Mouse (Mus musculus) NIH3T3 (cell line): Measurements from ENCODE around the gene Ube2t.
A peak's percentile ranks its signal among the peaks of the same experiment; 100 is the strongest.

Source experiments
- DNase-seq: peaks from one replicate; pipeline ENCODE4 v3.0.0-alpha.2; 2012; ENCODE audit warnings: low read depth

Gene Ube2t

DNA sequence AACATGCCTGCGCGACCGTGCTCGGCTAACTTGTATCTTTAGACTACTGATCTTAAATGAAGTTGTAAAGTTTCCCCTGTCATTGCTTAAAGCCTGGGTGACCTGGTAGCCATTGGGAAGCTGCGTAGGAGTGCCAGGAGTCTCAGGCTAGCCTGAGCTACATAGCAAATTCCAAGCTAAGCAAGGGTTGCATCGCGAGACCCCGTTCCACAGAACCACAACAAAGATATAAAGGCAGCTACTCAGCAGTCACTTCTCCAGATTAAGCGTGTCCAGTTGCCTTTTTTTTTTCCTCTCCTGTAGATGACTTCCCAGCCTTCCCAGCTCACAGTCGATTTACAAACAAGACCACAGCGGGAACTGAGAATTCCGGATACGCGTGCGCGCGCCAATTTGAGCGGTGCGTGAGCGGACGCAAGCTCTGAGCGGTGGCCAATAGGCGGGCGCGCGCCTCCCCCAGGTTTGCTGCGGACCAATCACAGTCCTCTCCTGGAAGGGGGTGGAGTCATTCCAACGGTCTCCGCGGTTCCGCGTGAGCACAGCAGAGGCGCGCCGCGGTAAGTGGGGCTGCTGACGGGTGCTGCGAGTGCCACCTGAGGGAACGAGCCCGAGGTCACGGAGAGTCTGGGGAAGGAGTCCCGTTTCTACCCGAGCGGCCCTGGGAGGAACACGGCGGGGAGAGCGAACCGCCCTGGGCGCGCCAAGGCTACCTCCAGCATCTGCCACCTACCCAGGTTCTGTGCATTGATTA lies at the start of gene Ube2t:
Gene Ube2t (plus strand): TSS at position 513 of the 751 bp plus-strand sequence.
- peak; percentile 97 for DNase-seq

DNA sequence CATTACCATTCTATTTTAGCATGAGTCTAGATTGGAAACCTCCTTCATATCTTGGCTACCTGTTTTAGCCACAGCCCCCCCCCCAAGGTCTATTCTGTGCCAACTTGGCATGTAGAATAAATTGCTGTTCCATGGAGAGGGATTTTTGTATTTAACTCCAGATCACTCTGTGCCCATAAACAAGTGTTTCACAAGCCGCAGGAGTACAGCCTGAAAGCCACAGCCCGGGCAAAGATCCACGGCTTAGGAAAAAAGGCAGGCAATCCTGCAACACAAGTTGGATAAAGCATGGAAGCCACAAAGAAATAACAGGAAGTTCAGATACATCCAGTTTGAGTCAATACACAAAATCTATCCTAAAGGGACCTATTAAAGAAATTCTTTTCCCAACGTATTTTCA lies 48.8 kb upstream of the Ube2t start:
- DNase-seq: peak; percentile 61

DNA sequence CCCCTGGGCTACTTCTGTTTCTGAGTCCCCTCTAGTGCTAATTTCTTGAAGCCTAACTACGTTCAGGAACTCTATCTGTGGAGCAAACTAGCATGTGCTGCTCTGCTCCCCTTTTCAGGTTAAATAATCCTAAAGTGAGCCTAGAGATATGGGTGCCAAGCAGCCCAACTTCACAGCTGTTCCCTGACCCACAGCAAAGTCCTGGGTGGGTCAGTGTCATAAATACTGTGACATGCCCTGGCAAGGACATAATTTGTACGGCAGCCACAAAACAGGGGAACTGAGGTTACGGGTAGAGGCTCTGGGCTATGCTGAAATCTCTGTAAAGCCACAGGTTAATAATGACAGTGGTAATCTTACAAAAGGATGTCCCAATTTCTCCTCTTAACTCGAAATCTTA lies 46.9 kb upstream of the Ube2t start:
- no peak for DNase-seq

DNA sequence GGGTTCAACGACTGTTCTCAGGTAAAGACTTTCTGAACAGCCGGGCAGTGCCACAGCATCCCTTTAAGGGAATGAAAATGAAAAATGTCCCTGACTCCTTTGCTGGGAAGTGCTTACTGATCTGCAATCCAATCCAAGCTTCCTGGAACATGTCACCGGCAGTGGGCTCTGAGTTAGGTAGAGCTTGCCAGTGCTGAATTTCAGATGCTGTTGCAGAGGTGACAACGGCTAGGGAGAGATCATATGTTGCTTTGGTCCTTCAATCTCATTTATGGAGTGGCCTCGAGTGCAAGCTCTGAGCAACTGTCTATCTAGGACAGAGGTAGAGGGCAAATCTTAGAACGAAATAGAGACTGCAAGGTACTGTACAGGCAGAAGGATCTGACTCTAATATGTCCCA lies 43.4 kb upstream of the Ube2t start:
- no peak for DNase-seq

DNA sequence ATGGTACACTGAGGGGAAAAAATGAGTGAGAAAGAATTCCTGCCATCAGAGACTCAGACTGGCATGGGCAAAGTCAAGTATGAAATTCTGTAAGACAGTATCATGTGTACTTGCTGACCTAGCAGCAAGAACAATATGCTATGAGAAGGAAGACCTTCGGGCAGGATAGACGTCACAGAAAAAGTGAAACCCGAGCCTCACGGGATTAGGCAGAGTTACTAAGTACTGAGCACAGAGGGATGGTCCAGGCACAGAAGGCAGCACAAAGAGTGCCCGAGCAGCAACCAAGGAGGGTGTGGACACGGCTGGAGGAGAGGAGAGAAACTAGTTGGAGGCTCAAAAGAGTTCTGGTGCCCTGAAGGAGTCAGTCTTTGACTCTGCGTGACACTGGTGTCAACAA lies 29.9 kb upstream of the Ube2t start:
- no peak for DNase-seq

DNA sequence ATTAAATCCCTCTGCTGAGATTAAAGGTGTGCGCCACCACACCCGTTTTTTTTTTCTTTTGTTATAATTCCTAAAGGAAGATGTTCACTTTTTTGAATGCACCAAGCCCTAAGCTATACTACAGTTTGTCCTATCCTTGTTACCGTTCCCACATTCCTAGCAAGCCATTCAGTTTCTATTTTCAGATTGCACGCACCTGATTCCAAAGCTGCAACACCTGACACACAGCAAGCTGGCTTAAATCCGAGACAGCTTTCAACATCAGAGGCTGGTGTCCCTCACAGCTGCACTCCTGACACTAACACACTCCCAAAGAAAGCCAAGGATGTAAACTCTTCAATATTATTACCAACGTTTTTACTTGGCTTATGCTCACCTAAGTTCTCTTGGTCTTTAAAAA lies 26.0 kb upstream of the Ube2t start:
- DNase-seq: no peak

DNA sequence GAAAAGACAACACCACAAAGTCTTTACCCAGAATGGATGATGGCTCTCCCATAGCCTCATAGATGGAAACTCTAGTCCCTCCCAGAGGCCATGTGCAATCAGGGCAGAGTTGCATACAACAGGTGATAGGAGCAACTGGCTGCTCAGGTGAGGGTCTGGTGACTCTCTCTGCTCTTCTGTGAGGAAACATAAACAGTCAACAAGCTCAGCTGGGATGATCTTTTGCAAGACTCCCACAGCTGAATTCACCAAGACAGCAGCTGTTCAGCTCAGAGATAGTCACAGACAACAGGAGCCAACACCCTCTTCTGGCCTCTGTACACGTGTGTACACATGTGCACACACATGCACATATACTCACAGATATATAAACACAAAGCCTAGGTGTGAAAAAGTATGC lies 24.1 kb upstream of the Ube2t start:
- no peak for DNase-seq

DNA sequence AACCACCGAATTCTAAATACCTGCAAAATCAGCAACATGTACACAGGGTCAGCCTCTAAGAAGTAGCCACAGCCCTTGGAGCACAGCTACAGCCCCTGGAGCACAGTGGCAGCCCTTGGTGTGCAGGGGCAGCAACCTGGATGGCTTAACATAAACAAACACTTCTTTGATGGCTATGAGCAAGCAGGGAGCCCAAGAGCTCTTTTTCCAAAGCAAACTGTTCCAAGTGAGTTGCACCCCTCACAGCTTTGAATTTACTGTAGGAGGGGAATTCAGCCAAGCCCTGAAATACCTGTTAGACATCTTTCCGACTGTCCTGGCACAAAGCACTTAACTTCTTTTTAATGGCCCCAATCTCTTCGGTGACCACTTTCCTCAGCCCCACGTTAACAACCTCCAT lies 21.5 kb upstream of the Ube2t start:
- no peak for DNase-seq

DNA sequence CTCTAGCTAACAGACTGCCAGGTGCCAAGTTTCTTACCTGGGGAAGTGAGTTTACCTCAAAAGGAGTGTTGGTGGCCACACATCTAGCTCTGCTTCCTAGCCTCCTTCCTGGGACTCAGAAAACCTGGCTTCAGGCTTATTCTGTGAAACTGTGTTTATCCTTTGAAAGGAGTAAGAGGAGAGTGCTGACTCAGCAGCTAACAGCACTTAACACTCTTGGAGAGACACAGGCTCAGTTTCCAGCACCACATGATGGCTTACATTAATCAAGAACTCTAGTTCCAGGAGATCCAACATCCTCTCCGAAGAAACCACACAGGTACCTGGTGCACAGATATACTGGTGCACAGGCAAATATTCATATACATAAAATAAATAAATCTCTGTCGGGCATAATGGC lies 19.5 kb upstream of the Ube2t start:
- DNase-seq: no peak

DNA sequence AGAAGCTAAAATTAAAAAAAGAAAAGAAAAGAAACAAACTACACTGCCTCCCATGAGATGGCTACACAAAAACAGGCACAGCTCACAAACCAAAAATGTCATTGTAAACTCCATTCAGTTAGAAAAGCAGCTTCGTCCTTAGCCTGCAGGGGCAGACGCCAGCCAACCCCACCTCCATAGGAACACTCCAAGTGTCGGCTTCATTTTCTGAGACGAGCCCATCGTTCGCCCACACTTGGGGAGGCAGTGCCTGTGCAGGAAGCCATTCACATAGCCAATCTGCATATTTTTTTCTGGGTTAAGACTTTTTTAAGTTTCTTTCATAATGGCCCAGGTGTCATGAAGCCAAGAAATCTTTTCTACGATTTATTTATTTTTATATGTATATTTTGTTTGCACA lies 14.8 kb upstream of the Ube2t start:
- no peak for DNase-seq

DNA sequence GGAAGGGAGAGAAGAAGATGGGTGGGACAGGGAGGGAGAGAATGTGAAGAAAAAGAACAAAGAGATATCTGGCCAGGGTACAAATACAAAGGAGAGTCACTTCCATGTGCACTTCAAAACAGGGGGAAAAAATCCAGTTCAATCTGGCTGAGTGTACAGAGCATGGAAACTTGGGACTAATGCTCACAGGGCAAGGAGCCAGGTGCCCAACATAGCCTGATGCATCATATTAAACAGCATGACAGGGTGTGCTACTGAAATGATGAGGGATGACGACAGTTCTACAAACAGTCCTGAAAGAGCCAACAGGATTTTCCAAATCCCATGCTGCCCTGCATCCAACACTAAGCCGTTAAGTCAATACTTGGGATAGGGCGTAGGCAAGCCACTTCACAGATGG lies 12.4 kb upstream of the Ube2t start:
- DNase-seq: peak; percentile 59

DNA sequence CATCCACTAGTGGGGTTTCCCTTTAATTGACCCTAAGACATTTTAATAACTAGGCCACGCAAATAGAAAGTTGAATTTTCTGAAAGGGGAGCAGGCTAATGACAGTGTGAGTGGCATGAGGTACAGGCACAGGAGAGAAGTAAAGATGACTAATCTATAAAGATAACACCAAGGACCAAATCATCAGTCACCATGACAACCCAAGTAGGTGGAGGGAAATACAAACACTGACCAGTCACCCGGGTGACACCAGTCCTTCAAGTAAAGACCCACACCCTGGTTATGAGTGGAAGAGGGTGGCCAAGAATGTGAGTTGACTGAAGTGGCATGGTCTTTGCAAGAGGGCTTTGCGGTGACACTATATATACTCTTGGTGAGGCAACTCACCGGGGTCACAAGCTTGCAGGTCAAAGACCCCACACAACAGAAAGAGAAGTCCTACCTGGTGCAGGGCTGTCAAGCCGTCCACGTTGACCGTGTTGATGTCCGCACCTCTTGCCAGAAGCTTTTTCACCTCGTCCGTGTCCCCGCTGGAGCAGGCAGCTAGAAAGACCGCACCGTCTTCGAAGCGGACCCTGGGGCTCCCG lies 7.2 kb upstream of the Ube2t start:
- peak; percentile 25 for DNase-seq

DNA sequence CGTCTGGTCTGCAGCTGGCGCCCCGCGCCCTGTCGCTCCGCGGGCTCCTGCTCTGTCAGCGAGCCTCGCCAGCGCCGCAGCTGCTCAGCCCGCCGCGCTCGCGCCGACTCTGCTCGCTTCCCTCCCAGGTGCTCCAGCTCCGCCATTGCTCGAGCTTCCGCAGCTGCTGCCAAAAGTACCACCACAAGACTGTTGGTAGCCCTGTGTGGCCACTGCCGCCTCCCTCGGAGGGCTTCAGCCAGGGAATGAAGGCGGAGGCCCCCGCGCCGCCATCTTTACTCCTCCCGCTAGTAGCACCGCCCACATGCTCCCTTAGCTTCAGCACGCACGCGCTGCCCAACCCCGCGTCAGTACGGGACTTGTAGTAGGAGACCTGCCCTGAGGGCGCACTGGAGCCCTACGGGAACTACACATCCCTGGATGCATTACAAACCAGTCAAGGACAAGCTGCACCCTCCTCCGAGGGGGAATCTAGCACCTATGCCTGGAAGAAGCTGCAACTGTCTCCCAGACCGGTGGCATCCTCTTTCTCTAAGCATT lies 6.7 kb upstream of the Ube2t start, which contains the start of gene Ppp1r12b:
Gene Ppp1r12b (minus strand): TSS at position 306 of the 540 bp plus-strand sequence.
- peak; percentile 99 for DNase-seq

DNA sequence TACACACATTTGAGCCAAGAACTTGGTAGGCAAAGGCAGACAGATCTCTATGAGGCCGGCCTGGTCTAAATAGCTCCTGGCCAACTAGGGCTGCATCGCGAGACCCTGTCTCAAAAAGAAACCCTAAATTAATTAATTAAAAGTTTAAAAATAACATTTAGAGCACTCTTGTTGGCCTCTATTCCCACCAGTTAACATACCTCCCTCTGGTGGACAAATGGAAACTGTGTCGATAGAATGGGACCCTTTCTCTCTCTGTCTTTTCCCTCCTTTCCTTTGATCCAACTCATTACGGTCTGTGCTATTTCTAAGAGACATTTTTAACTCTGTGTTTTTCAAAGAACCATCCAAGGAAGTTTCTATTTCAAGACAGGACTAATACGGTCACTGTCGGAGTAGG lies 1.7 kb upstream of the Ube2t start:
- DNase-seq: peak; percentile 59

DNA sequence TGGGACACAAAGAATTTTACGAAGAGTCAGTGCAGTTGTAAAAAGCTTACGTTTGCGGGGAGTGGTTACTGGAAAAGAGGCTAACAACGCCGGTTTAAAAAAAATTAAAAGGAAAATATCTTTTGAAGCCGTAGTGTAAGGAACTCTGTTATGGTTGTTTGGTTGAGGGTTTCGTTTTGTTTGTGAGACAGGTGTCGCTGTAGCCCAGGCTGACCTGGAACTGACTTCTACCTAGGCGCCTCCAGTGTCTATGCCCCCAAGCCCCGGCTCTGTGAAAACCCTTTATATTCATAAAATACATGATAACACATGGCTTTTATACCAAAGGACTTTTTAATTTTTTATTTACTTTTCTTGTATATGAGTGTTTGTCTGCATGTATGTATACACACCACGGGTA lies 456 bp downstream of the Ube2t start:
- peak; percentile 32 for DNase-seq

DNA sequence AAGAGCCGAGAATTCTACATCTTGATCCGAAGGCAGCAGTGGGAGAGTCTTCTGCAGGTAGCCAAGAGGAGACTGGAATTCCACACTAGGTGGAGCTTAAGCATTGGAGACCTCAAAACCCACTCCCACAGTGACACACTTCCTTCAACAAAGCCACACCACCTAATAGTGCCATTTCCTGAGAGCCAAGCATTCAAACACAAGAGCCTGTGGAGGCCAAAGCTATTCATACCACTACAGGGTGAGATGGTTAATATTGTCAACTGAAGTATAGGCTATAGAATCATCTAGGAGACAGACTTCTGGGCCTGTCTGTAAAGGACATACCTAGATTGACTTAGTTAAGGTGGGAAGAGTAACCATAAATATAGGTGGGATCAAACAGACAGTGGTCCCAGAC lies 3.1 kb downstream of the Ube2t start:
- no peak for DNase-seq

DNA sequence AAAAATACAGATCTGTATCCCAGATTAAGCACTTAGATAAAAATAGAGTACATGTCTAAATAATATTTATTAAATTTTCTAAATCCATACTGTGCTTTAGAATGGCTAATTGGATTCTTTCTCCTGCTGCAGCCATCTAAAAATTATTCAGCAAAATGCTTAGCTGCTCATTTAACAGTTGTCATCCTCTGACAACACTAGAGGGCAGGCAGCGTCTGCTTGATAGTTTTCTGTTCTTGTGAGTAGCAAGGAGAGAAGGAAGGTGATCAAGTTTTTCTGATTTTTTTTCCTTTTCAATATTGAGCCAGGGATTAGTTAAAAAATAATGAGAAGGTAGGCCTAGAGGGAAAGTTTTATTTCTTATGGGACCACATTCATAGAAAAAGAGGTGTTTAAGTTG lies 10.6 kb downstream of the Ube2t start:
- DNase-seq: peak; percentile 63

DNA sequence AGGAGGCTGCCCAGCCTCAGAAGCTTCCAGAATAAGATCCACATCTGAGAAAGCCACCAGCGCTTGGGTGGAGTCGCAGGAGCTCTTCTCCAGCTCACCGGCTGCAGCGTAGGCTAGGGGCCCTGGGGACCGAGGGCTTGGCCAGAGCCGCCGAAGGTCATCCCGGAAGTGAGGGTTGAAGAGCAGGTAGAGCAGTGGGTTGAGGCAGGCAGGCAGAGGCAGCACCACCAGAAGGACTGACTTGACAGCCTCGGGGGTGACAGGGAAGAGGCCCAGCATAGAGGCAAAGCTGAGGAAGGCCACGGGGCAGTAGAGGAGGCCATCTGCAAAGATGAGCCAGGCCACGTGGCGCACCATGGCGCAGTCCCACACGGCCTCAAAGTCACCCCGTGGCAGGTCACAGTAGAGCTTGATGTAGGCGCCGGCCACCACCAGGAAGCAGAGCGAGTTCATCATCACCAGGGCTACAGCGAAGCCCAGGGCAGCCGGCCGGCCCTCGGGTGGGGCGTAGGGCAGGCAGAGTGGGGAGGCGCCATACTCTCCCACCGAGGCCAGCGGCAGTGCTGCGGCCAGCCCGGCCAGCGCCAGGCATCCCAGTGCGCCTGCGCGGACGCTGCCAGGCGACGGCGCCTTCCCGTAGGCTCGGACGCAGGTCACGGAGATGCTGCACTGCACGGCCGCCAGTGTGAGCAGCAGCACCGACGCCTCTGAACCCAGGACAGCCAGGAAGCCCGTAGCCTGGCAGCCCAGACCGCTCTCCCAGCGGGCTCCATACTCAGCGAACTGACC lies 25.0 kb downstream of the Ube2t start:
- DNase-seq: no peak

DNA sequence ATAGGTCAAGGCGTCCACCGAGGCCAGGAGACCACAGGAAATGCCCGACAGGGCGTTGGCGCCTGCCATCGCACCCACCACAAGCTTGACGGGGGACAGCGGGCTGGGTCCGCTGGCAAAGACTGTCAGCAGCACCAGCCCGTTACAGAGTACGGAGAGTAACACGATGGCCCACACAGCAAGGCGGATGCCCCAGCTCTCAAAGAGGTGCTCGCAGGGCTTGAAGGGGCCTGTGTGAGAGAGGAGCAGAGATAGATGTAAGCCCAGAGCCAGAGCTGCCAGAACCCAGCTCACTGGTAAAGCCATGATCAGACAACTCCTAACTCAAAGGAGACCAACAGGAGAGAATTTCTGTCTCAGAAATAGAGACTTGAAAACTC lies 25.6 kb downstream of the Ube2t start:
- DNase-seq: no peak

DNA sequence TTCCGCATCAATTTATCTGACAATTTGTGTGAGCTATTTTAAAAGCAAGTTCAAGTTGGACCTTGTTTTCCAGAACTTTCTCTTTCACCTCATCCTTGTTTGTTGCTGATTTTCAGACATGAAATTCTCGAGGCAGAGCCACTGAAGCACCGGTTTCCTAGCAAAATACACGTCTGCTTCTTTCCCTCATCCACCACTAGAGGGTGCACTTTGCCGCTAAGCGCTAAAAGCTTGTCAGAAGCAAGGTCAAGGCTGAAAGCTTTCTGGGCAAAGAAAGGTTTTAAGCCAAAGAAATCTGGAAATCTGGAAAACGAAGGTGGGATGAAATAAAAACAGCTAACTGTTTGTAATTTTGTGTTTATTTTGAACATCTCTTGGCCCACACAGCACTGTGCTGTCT lies 27.0 kb downstream of the Ube2t start:
- DNase-seq: peak; percentile 93

DNA sequence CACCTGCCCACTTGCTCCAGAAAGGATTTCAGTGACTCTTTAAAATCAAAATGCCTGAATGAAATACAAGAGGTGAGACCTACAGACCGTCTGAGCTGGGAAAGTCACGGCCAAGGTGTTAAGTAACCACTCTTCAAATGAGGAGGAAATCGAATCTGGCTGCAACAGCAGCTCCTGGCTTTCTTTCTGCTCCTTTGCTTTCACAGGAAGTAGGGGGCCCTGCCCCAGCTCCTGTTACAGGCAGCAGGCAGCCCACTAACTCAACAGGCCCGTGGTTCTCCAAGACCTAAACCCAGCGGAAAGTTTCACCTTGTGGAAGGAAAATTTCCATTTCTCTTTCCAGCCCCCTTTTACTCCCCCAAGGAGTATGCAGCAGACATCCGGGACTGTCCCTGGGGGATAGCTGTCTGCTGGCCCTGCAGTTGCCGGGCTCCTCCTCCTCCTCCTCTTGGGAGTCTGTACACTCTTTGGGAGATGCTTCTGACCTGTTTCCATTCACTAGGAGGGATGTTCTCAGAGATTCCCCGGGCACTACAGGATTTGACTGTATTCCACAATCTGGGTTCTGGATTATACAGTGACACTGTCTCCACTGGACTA lies 29.8 kb downstream of the Ube2t start:
- no peak for DNase-seq

DNA sequence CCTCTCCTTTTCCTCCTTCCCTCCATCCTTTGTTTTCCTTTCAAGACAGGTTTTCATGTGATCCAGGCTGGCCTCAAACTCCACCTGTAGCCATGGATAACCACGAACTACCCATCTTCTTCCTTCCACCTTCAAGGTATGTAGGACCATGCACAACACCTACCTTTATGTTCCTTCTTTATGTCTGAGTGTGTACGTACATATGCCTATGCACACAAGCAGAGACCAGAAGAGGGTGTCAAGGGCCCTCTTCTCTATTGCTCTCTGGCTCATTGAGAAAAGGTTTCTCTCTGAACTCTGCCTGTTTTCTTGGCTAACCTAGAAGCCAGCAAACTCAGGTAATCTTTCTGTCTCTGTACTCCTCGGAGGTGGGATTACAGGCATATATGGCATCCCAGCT lies 32.4 kb downstream of the Ube2t start:
- no peak for DNase-seq

DNA sequence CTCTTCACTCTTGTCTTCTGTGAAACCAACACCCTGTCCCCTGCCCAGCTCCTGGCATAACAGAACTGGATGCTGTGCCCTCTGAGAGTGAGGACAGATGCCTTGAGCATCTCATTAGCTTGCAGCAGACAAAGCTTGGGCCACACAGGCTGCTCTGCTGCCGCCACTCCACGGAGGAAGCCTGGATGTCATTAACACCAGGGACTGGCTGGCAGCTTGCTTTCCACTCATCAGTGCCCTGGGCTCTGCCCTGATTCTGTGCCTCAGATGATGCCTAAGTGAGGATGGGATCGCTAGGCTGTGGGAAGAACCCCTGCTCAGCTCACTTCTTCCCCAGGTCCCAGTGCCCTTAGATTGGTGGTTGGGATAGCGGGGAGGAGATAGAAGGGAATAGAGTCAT lies 33.1 kb downstream of the Ube2t start:
- no peak for DNase-seq
